Mouse (Mus musculus) B cell, adult 62 days (primary cell): Measurements from ENCODE around the gene Pdhx. TPM values are rescaled to one million over a fixed set of nuclear protein-coding genes. Genes with fewer than 3 reads are reported as not detected.

Experiments
- total RNA-seq: library from RNA; stranded (reverse); gene quantifications from 4 replicates; pipeline ENCODE4 v1.2.4, GENCODE M21; 2023

Gene Pdhx
- 9.2 to 14.1 TPM (median 11.5 TPM) in 4 replicates for total RNA-seq

GRCm38 (mm10) chr2:103073219-103073982 is at the start of gene Pdhx, which contains the start of gene Apip:
Gene Pdhx (minus strand): TSS chr2:103073513.
Gene Apip (plus strand): TSS chr2:103073675.

Other genes with a start within 250 kb of the Pdhx start
- 88.3 to 96.2 TPM (median 91.7 TPM) in 4 replicates for gene Cd44, start 171.8 kb downstream of the Pdhx start, total RNA-seq
- 23.9 to 35.0 TPM (median 28.0 TPM) in 4 replicates for gene Apip, start 162 bp upstream of the Pdhx start, total RNA-seq
- gene Ehf, start 229.8 kb upstream of the Pdhx start, total RNA-seq = 0.25 to 1.0 TPM in 2 of 4 replicates, not detected in the others